Mouse (Mus musculus) intestine, embryonic 14.5 days (tissue): ENCODE data around the gene Ngf. TPM values are rescaled to one million over a fixed set of nuclear protein-coding genes. Genes with fewer than 3 reads are reported as not detected.

Experiments used
- ATAC-seq: fragments of 200-750 bp; cut with Nextera tagmentation; replicated peaks from 2 replicates; pipeline ENCODE4 v1.8.0; 2017; ENCODE audit warnings: low read depth, moderate number of reproducible peaks, moderate TSS enrichment, moderate library complexity; ENCODE audit not compliant: low FRiP score, low TSS enrichment
- DNase-seq: peaks from one replicate; pipeline ENCODE4 v3.0.0-alpha.2; 2018; ENCODE audit warnings: low spot score
- H3K27ac ChIP-seq: fragments of 300-500 bp; sonication (generic); 2 replicates; pipeline ENCODE4 v1.5.1; 2014; ENCODE audit warnings: low read depth, mild to moderate bottlenecking, control low read depth
- H3K27me3 ChIP-seq: fragments of 300-500 bp; sonication (generic); replicated peaks from 2 replicates; pipeline ENCODE4 v1.6.1; 2014; ENCODE audit warnings: low read length, control low read depth; ENCODE audit not compliant: control insufficient read depth, insufficient read depth
- H3K36me3 ChIP-seq: fragments of 300-500 bp; sonication (generic); 2 replicates; pipeline ENCODE4 v1.6.1; 2014; ENCODE audit warnings: low read length, control low read depth; ENCODE audit not compliant: control insufficient read depth, insufficient read depth
- H3K4me1 ChIP-seq: fragments of 300-500 bp; sonication (generic); replicated peaks from 2 replicates; pipeline ENCODE4 v1.6.1; 2014; ENCODE audit warnings: low read length, control low read depth, mixed read lengths; ENCODE audit not compliant: control insufficient read depth, insufficient read depth
- H3K4me2 ChIP-seq: fragments of 300-500 bp; sonication (generic); 2 replicates; pipeline ENCODE4 v1.6.1; 2014; ENCODE audit warnings: low read length
- H3K4me3 ChIP-seq: fragments of 300-500 bp; sonication (generic); 2 replicates; pipeline ENCODE4 v1.5.1; 2014; ENCODE audit warnings: low read depth, low read length, control low read depth, mixed read lengths
- H3K9ac ChIP-seq: fragments of 300-500 bp; sonication (generic); 2 replicates; pipeline ENCODE4 v1.6.1; 2014; ENCODE audit warnings: mild to moderate bottlenecking, low read length
- H3K9me3 ChIP-seq: fragments of 300-500 bp; sonication (generic); 2 replicates; pipeline ENCODE4 v1.6.1; 2016; ENCODE audit warnings: low read length, control low read depth; ENCODE audit not compliant: control insufficient read depth
- WGBS: fragments of 180-500 bp; shearing (Covaris S2); extraction: QIAGEN DNeasy Blood & Tissue Kit; methylation state at CpG from one replicate; pipeline ENCODE4 v1.1.7; 2014; 5-methylcytosine and 5-hydroxymethylcytosine counted together
- polyA plus RNA-seq: library from polyadenylated mRNA; unstranded; fragments of >200 nt; fragmentation: Nextera tagmentation; extraction: Ambion mirVana; gene quantifications from 2 replicates; pipeline ENCODE4 v1.2.1, GENCODE M21; 2014

Ngf gene
- polyA plus RNA-seq, 1 experiment from 2014 or later = 4.2 TPM

- DNase-seq (no peak), ATAC-seq (no peak)
- no peak overlapping the region for H3K4me3 ChIP-seq
- H3K4me2 ChIP-seq = no peak overlapping the region
- WGBS = 71% methylated on average over 5 of the region's 5 CpGs
- no peaks in the 10 kb centered on the region for H3K4me1 ChIP-seq
- no peaks in the 10 kb centered on the region for H3K9me3 ChIP-seq
- H3K9ac ChIP-seq = no peak overlapping the region
- H3K36me3 ChIP-seq = no peaks in the 10 kb centered on the region
- no peaks in the 10 kb centered on the region for H3K27me3 ChIP-seq
- no peak overlapping the region for H3K27ac ChIP-seq
These were observed 51.3 kb downstream of the Ngf start for GRCm38 (mm10) chr3:102521061-102521460.

GRCm38 (mm10) chr3:102523711-102524110 is 54.0 kb downstream of the Ngf start:
- Histone ChIP-seq H3K9me3 (no peaks in the 10 kb centered on the region), H3K27me3 (no peaks in the 10 kb centered on the region), H3K36me3 (no peaks in the 10 kb centered on the region), H3K4me2 (no peak overlapping the region), H3K4me1 (no peaks in the 10 kb centered on the region), H3K4me3 (no peak overlapping the region), H3K9ac (no peak overlapping the region), H3K27ac (no peak overlapping the region)
- DNase-seq (no peak), ATAC-seq (no peak)
- WGBS = 92% methylated on average over 2 of the region's 2 CpGs

GRCm38 (mm10) chr3:102524951-102525350 is 55.2 kb downstream of the Ngf start:
- no peaks in the 10 kb centered on the region for H3K9me3 ChIP-seq
- 34% methylated on average over 7 of the region's 7 CpGs for WGBS
- no peaks in the 10 kb centered on the region for H3K27me3 ChIP-seq
- H3K27ac ChIP-seq = no peak overlapping the region
- DNase-seq (no peak), ATAC-seq (no peak)
- no peak overlapping the region for H3K4me2 ChIP-seq
- H3K36me3 ChIP-seq = no peaks in the 10 kb centered on the region
- H3K4me3 ChIP-seq = no peak overlapping the region
- no peak overlapping the region for H3K9ac ChIP-seq
- no peaks in the 10 kb centered on the region for H3K4me1 ChIP-seq

GRCm38 (mm10) chr3:102525856-102526255 is 56.1 kb downstream of the Ngf start:
- ATAC-seq (no peak), DNase-seq (no peak)
- Histone ChIP-seq H3K4me3 (no peak overlapping the region), H3K4me2 (no peak overlapping the region), H3K36me3 (no peaks in the 10 kb centered on the region), H3K4me1 (no peaks in the 10 kb centered on the region), H3K9ac (no peak overlapping the region), H3K27me3 (no peaks in the 10 kb centered on the region), H3K27ac (no peak overlapping the region), H3K9me3 (no peaks in the 10 kb centered on the region)
- WGBS = 71% methylated on average over 8 of the region's 8 CpGs

GRCm38 (mm10) chr3:102526481-102526880 is 56.8 kb downstream of the Ngf start:
- Histone ChIP-seq H3K4me2 (no peak overlapping the region), H3K9ac (no peak overlapping the region), H3K4me3 (no peak overlapping the region), H3K36me3 (no peaks in the 10 kb centered on the region), H3K4me1 (no peaks in the 10 kb centered on the region), H3K27ac (no peak overlapping the region), H3K9me3 (no peaks in the 10 kb centered on the region), H3K27me3 (no peaks in the 10 kb centered on the region)
- ATAC-seq = no peak
- no peak for DNase-seq
- WGBS = 59% methylated on average over 6 of the region's 6 CpGs

- H3K27ac ChIP-seq = no peak overlapping the region
- H3K9ac ChIP-seq = no peak overlapping the region
- no peak for ATAC-seq
- H3K27me3 ChIP-seq = no peaks in the 10 kb centered on the region
- H3K36me3 ChIP-seq = no peaks in the 10 kb centered on the region
- WGBS = 86% methylated on average over 1 of the region's 1 CpGs
- 0 out of 2 replicates have a peak, but pooled peaks cover 4% of the 10 kb centered on the region for H3K9me3 ChIP-seq
- H3K4me1 ChIP-seq = no peaks in the 10 kb centered on the region
- DNase-seq = no peak
- no peak overlapping the region for H3K4me2 ChIP-seq
- H3K4me3 ChIP-seq = no peak overlapping the region
These were observed 65.0 kb downstream of the Ngf start for GRCm38 (mm10) chr3:102534744-102535143.

- Histone ChIP-seq H3K27me3 (no peaks in the 10 kb centered on the region), H3K9me3 (no peaks in the 10 kb centered on the region), H3K4me2 (no peak overlapping the region), H3K4me1 (no peaks in the 10 kb centered on the region), H3K27ac (no peak overlapping the region), H3K36me3 (no peaks in the 10 kb centered on the region), H3K9ac (no peak overlapping the region), H3K4me3 (no peak overlapping the region)
- DNase-seq (no peak), ATAC-seq (no peak)
- WGBS = 76% methylated on average over 5 of the region's 5 CpGs
These were observed 73.9 kb downstream of the Ngf start for GRCm38 (mm10) chr3:102543646-102544045.

- H3K36me3 ChIP-seq = no peaks in the 10 kb centered on the region
- 83% methylated on average over 5 of the region's 5 CpGs for WGBS
These were observed 77.8 kb downstream of the Ngf start for GRCm38 (mm10) chr3:102547536-102547935.

GRCm38 (mm10) chr3:102553935-102554670 is 84.4 kb downstream of the Ngf start:
- Histone ChIP-seq H3K27me3 (no peaks in the 10 kb centered on the region), H3K36me3 (no peaks in the 10 kb centered on the region), H3K9ac (no peak overlapping the region), H3K4me3 (no peak overlapping the region), H3K27ac (no peak overlapping the region), H3K4me1 (peaks cover 6% of the 10 kb centered on the region; the same call in 1 of the 2 replicates), H3K4me2 (no peak overlapping the region), H3K9me3 (no peaks in the 10 kb centered on the region)
- ATAC-seq = no peak
- WGBS = 61% methylated on average over 6 of the region's 6 CpGs
- no peak for DNase-seq

More at GRCm38 (mm10) chr3:102547536-102547935, 77.8 kb downstream of the Ngf start:
- no peak for DNase-seq
- no peaks in the 10 kb centered on the region for H3K27me3 ChIP-seq
- no peak for ATAC-seq
- H3K4me1 ChIP-seq = no peaks in the 10 kb centered on the region
- H3K4me2 ChIP-seq = no peak overlapping the region
- no peak overlapping the region for H3K9ac ChIP-seq
- no peak overlapping the region for H3K4me3 ChIP-seq
- H3K27ac ChIP-seq = no peak overlapping the region
- no peaks in the 10 kb centered on the region for H3K9me3 ChIP-seq
